Mouse (Mus musculus) ES-E14 (cell line): Measurements from ENCODE around the gene 1110051M20Rik. TPM values are rescaled to one million over a fixed set of nuclear protein-coding genes. Genes with fewer than 3 reads are reported as not detected.

Experiments
- DNase-seq: peaks from one replicate; pipeline ENCODE4 v3.0.0-alpha.2; 2013; ENCODE audit warnings: low read depth, low spot score
- H3K27ac ChIP-seq: 2 replicates; pipeline ENCODE4 v1.5.1; 2012; ENCODE audit warnings: low read depth, mild to moderate bottlenecking, low read length, moderate library complexity, mixed read lengths; ENCODE audit not compliant: poor library complexity, insufficient read depth, severe bottlenecking
- H3K36me3 ChIP-seq: 2 replicates; pipeline ENCODE4 v1.6.1; 2012; ENCODE audit warnings: mild to moderate bottlenecking, low read length, moderate library complexity, mixed read lengths; ENCODE audit not compliant: control insufficient read depth, poor library complexity, insufficient read depth, severe bottlenecking
- H3K4me1 ChIP-seq, 2 experiments: fragments of 150-350 bp in 1 of 2; sonication (generic) in 1 of 2; 2 replicates each; pipeline ENCODE4 v1.6.1; 2012; ENCODE audit warnings: low read length in 2 of 2, mild to moderate bottlenecking in 1 of 2, mixed read lengths in 1 of 2; ENCODE audit not compliant: control insufficient read depth in 2 of 2, insufficient read depth in 2 of 2, poor library complexity in 1 of 2
- H3K4me3 ChIP-seq, 2 experiments: fragments of 150-350 bp in 1 of 2; sonication (generic) in 1 of 2; 2 replicates each; pipeline ENCODE4 v1.5.1; 2012; ENCODE audit warnings: low read length in 2 of 2, low read depth in 1 of 2, mild to moderate bottlenecking in 1 of 2, mixed read lengths in 1 of 2; ENCODE audit not compliant: insufficient read depth in 1 of 2, poor library complexity in 1 of 2, severe bottlenecking in 1 of 2
- H3K9ac ChIP-seq: 2 replicates; pipeline ENCODE4 v1.6.1; 2012; ENCODE audit warnings: low read depth, mild to moderate bottlenecking, low read length, mixed read lengths; ENCODE audit not compliant: poor library complexity, insufficient read depth, severe bottlenecking
- H3K9me3 ChIP-seq: fragments of 150-350 bp; sonication (generic); 2 replicates; pipeline ENCODE4 v1.6.1; 2012; ENCODE audit warnings: low read depth, mild to moderate bottlenecking, low read length; ENCODE audit not compliant: control insufficient read depth, insufficient read depth
- CHD2 ChIP-seq: IDR thresholded peaks from 2 replicates; pipeline ENCODE4 v1.6.1; 2014; ENCODE audit warnings: mild to moderate bottlenecking, low read depth, low read length, inconsistent platforms
- HCFC1 ChIP-seq: IDR thresholded peaks from 2 replicates; pipeline ENCODE4 v1.6.1; 2012; ENCODE audit warnings: low read length, inconsistent platforms, borderline replicate concordance; ENCODE audit not compliant: insufficient read depth
- MAFK ChIP-seq: IDR thresholded peaks from 2 replicates; pipeline ENCODE4 v1.6.1; 2014; ENCODE audit warnings: mild to moderate bottlenecking, low read depth, low read length, inconsistent platforms; ENCODE audit not compliant: insufficient read depth
- ZC3H11A ChIP-seq: IDR thresholded peaks from 2 replicates; pipeline ENCODE4 v1.6.1; 2012; ENCODE audit warnings: low read depth, mild to moderate bottlenecking, inconsistent platforms, low read length, borderline replicate concordance
- ZNF384 ChIP-seq: IDR thresholded peaks from 2 replicates; pipeline ENCODE4 v1.6.1; 2012; ENCODE audit warnings: low read depth, low read length, inconsistent platforms
- in situ Hi-C, 2 experiments: fragments of 600-800 bp; cut with MboI; formaldehyde crosslinking; loops; one replicate each; pipeline ENCODE4 v1.15.1; 2025; ENCODE audit warnings: low sequenced_read_pairs in 2 of 2, inconsistent platforms in 1 of 2; ENCODE audit not compliant: unreplicated experiment in 2 of 2
- total RNA-seq: library from RNA; depleted of rRNA; stranded (reverse); fragments of 300-350 nt; gene quantifications from 2 replicates; pipeline ENCODE4 v1.2.3, GENCODE M21; 2012

Gene 1110051M20Rik
- total RNA-seq, 1 experiment, result 12.4 TPM

DNA sequence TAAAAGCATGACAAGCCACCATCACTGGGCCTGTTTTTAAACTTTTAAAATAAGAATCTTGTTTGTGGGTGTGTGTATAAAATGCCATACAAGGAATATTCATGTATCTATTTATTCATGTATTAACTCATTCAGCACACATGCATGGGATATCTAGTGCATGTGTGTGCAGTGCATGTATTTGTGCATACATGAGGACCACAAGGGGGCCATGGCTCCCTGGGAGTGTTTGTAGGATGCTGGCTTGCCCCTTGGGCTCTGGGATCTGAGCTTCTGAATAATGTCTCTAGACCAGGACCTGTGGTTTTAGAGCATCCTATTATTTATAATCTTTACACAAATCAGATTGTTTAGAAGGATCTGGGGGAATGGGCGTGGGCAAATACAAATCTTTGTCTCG lies 143.7 kb downstream of the 1110051M20Rik start:
- in situ Hi-C loops, result no loop called here
- no peak for DNase-seq
- no peak for TF ChIP-seq MAFK
- no peak for TF ChIP-seq CHD2
- TF ChIP-seq HCFC1, result no peak
- TF ChIP-seq ZC3H11A, result no peak
- TF ChIP-seq ZNF384, result no peak
- Histone ChIP-seq H3K4me1 (peaks cover 0 to 2% of the 10 kb centered on the region in 2 experiments; a peak in 1 of 4 replicates), H3K4me3 (no peak overlapping the region), H3K9ac (no peak overlapping the region), H3K27ac (no peak overlapping the region), H3K36me3 (no peaks in the 10 kb centered on the region), H3K9me3 (no peaks in the 10 kb centered on the region)

DNA sequence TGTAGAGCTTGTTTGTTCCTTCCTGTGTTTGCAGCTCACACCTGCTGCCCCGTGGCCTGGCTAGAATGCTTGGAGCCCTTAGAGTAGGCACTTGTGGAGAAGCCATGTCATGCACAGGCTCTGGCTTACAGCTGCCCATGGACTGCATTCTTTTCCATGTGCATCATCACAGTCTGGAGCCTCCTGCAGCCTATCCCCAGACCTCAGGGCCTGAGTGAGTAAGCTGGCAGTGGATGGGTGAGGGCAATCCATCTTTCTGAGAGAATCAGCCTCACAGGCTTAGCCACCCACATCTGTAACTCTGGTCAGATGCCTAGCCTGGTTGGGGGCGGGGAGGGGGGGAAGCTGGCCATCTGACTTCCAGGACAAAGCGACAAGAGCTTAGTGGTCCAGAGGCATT lies 145.3 kb downstream of the 1110051M20Rik start:
- TF ChIP-seq ZC3H11A (no peak), CHD2 (no peak), MAFK (no peak), ZNF384 (no peak), HCFC1 (no peak)
- Histone ChIP-seq H3K36me3 (no peaks in the 10 kb centered on the region), H3K4me1 (peaks cover 0 to 2% of the 10 kb centered on the region in 2 experiments; a peak in 1 of 4 replicates), H3K4me3 (no peak overlapping the region), H3K27ac (no peak overlapping the region), H3K9ac (no peak overlapping the region), H3K9me3 (no peaks in the 10 kb centered on the region)
- no peak for DNase-seq
- in situ Hi-C loops, result no loop called here

- Histone ChIP-seq H3K9ac (no peak overlapping the region), H3K4me3 (no peak overlapping the region), H3K27ac (no peak overlapping the region), H3K4me1 (0 out of 4 replicates have a peak, but pooled peaks cover 0 to 2% of the 10 kb centered on the region in 2 experiments), H3K36me3 (no peaks in the 10 kb centered on the region), H3K9me3 (no peaks in the 10 kb centered on the region)
- in situ Hi-C loops, result no loop called here
- DNase-seq, result no peak
- no peak for TF ChIP-seq HCFC1
- TF ChIP-seq ZNF384, result no peak
- no peak for TF ChIP-seq ZC3H11A
- TF ChIP-seq CHD2, result no peak
- TF ChIP-seq MAFK, result no peak
These were observed 148.6 kb downstream of the 1110051M20Rik start for GRCm38 (mm10) chr2:91295895-91296294.

GRCm38 (mm10) chr2:91294226-91294625 lies 150.3 kb downstream of the 1110051M20Rik start:
- TF ChIP-seq ZNF384 (no peak), MAFK (no peak), ZC3H11A (no peak), HCFC1 (no peak), CHD2 (no peak)
- no peak overlapping the region for H3K27ac ChIP-seq
- peaks cover 0 to 2% of the 10 kb centered on the region in 2 experiments; a peak in 1 of 4 replicates for H3K4me1 ChIP-seq
- no peaks in the 10 kb centered on the region for H3K36me3 ChIP-seq
- in situ Hi-C loops, result no loop called here
- no peaks in the 10 kb centered on the region for H3K9me3 ChIP-seq
- H3K4me3 ChIP-seq, result no peak overlapping the region
- no peak overlapping the region for H3K9ac ChIP-seq
- DNase-seq, result no peak
